Mouse (Mus musculus): ENCODE results near the gene Cmtr1. TPM values are rescaled to one million over a fixed set of nuclear protein-coding genes. Genes with fewer than 3 reads are reported as not detected.
"Not testable (repeated sequence)": the region's sequence is repeated elsewhere in the genome, so short reads cannot be mapped to it uniquely, and the experiment has no call there.

The Cmtr1 gene
- polyA plus RNA-seq, 1 experiment: 90.6 TPM

GRCm38 (mm10) chr17:29711745-29712431 is 51.5 kb downstream of the Cmtr1 start:
- TF ChIP-seq POLR2A (IDR thresholded peaks at IDR 0.05; ENCODE audit: borderline replicate concordance, control insufficient read depth, low read depth, low read length) (no peak), CTCF (IDR thresholded peaks at IDR 0.05; ENCODE audit: control insufficient read depth, insufficient read depth, low read length) (no peak)

GRCm38 (mm10) chr17:29712565-29712964 is 52.2 kb downstream of the Cmtr1 start:
- no peak for TF ChIP-seq POLR2A (IDR thresholded peaks at IDR 0.05; ENCODE audit: borderline replicate concordance, control insufficient read depth, low read depth, low read length)
- Histone ChIP-seq H3K4me1 (ENCODE audit: control insufficient read depth, insufficient read depth, low read length) (peaks cover 4% of the 10 kb centered on the region), H3K4me3 (replicated peaks; ENCODE audit: control insufficient read depth, low read depth, low read length) (no peak overlapping the region), H3K27ac (ENCODE audit: control insufficient read depth, insufficient read depth, low read depth, low read length, poor library complexity) (no peak overlapping the region)
- 59% methylated on average over 7 of the region's 7 CpGs for WGBS

More at GRCm38 (mm10) chr17:29711745-29712431, 51.5 kb downstream of the Cmtr1 start:
- Histone ChIP-seq H3K27ac (ENCODE audit: control insufficient read depth, insufficient read depth, low read depth, low read length, poor library complexity) (no peak overlapping the region), H3K4me1 (ENCODE audit: control insufficient read depth, insufficient read depth, low read length) (peaks cover 2% of the 10 kb centered on the region; the same call in 1 of the 2 replicates), H3K4me3 (replicated peaks; ENCODE audit: control insufficient read depth, low read depth, low read length) (no peak overlapping the region)
- WGBS: 63% methylated on average over 8 of the region's 8 CpGs

GRCm38 (mm10) chr17:29713734-29714133 is 53.3 kb downstream of the Cmtr1 start:
- 84% methylated on average over 4 of the region's 4 CpGs for WGBS
- not testable (repeated sequence) for H3K27ac ChIP-seq (ENCODE audit: control insufficient read depth, insufficient read depth, low read depth, low read length, poor library complexity); H3K4me3 ChIP-seq (replicated peaks; ENCODE audit: control insufficient read depth, low read depth, low read length); H3K4me1 ChIP-seq (ENCODE audit: control insufficient read depth, insufficient read depth, low read length)

- peaks cover 6% of the 10 kb centered on the region for H3K4me1 ChIP-seq (ENCODE audit: control insufficient read depth, insufficient read depth, low read length)
- peak within 1 kb of the TSS; percentile 97 for H3K4me3 ChIP-seq (replicated peaks; ENCODE audit: control insufficient read depth, low read depth, low read length)
- WGBS: 5% methylated on average over 41 of the region's 41 CpGs
- no peak for TF ChIP-seq POLR2A (IDR thresholded peaks at IDR 0.05; ENCODE audit: borderline replicate concordance, control insufficient read depth, low read depth, low read length)
- peak within 1 kb of the TSS; percentile 40; the same call in 1 of the 2 replicates for H3K27ac ChIP-seq (ENCODE audit: control insufficient read depth, insufficient read depth, low read depth, low read length, poor library complexity)
Measured at GRCm38 (mm10) chr17:29716732-29717445, 56.5 kb downstream of the Cmtr1 start, which contains the start of gene Ccdc167. Ccdc167 (minus strand) TSS chr17:29717044.

GRCm38 (mm10) chr17:29718660-29719059 is 58.3 kb downstream of the Cmtr1 start:
- Histone ChIP-seq H3K27ac (ENCODE audit: control insufficient read depth, insufficient read depth, low read depth, low read length, poor library complexity) (no peak overlapping the region), H3K4me1 (ENCODE audit: control insufficient read depth, insufficient read depth, low read length) (peaks cover 6% of the 10 kb centered on the region), H3K4me3 (replicated peaks; ENCODE audit: control insufficient read depth, low read depth, low read length) (no peak overlapping the region)
- TF ChIP-seq CTCF (IDR thresholded peaks at IDR 0.05; ENCODE audit: control insufficient read depth, insufficient read depth, low read length) (no peak), POLR2A (IDR thresholded peaks at IDR 0.05; ENCODE audit: borderline replicate concordance, control insufficient read depth, low read depth, low read length) (no peak)
- WGBS: 83% methylated on average over 8 of the region's 8 CpGs

- WGBS: 82% methylated on average over 13 of the region's 13 CpGs
- TF ChIP-seq CTCF (IDR thresholded peaks at IDR 0.05; ENCODE audit: control insufficient read depth, insufficient read depth, low read length) (no peak), POLR2A (IDR thresholded peaks at IDR 0.05; ENCODE audit: borderline replicate concordance, control insufficient read depth, low read depth, low read length) (no peak)
Measured at GRCm38 (mm10) chr17:29719628-29720575, 59.5 kb downstream of the Cmtr1 start.

GRCm38 (mm10) chr17:29720755-29721365 is 60.5 kb downstream of the Cmtr1 start:
- no peak for TF ChIP-seq POLR2A (IDR thresholded peaks at IDR 0.05; ENCODE audit: borderline replicate concordance, control insufficient read depth, low read depth, low read length)
- no peak for TF ChIP-seq CTCF (IDR thresholded peaks at IDR 0.05; ENCODE audit: control insufficient read depth, insufficient read depth, low read length)
- Histone ChIP-seq H3K4me3 (replicated peaks; ENCODE audit: control insufficient read depth, low read depth, low read length) (no peak overlapping the region), H3K27ac (ENCODE audit: control insufficient read depth, insufficient read depth, low read depth, low read length, poor library complexity) (no peak overlapping the region), H3K4me1 (ENCODE audit: control insufficient read depth, insufficient read depth, low read length) (peaks cover 6% of the 10 kb centered on the region)
- 51% methylated on average over 11 of the region's 11 CpGs for WGBS

More at GRCm38 (mm10) chr17:29719628-29720575, 59.5 kb downstream of the Cmtr1 start:
- Histone ChIP-seq H3K4me3 (replicated peaks; ENCODE audit: control insufficient read depth, low read depth, low read length) (no peak overlapping the region), H3K4me1 (ENCODE audit: control insufficient read depth, insufficient read depth, low read length) (peaks cover 6% of the 10 kb centered on the region), H3K27ac (ENCODE audit: control insufficient read depth, insufficient read depth, low read depth, low read length, poor library complexity) (no peak overlapping the region)
